8 mouse cellular contexts compared by ENCODE assay signal in the genomic region with DNA sequence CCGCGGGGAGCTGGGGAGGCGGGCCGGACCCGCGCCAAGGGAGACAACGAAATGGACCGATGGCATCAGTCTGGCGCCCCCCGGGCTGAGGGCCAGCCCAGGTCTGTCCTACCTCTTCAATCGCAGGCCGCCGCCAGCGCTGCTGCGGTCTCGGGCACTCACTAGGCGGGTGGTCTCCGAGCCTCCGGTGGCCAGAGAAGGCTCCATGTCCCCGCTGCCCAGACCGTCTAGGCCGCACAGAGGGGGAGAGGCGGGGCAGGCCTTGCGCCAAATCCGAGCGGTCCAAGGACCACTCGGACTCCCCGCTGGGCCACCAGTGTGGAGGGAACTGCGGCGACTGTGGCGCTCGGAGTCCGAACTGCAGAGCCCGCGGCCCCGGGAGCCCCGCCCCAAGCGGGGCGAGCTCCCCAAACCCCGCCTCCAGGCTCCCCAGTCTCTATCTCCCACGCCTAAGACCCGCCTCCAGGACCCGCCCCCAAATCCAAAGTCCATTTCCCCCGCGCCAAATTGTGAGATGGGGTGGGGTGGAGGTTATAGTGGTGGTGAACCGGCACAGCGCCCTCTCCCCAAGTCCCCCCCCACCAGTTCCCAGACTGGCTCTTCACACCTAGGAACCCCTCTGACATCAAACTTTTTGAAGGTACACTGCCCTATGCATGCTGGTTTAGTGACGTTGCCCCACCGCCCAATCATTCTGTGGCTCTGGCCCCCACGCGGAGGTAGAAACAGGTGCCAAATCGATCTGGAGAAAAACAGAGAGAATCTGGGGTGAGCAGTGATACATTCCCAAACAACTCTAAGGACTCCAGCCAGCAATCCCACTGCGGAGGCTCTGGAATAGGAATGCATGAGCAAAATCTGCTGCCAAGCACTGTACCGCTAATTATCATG. TPM values are rescaled to one million over a fixed set of nuclear protein-coding genes. Genes with fewer than 3 reads are reported as not detected.
DNase-seq lines count a peak whose midpoint lies in the region; ATAC-seq and TF ChIP-seq lines count a peak whose summit lies in the region.

No protein-coding gene starts in this region.

- peaks cover 95% of the 10 kb centered on the region for H3K27me3 ChIP-seq in heart, embryonic 14.5 days (ENCODE audit: control insufficient read depth, insufficient read depth, low read length)
- H3K27me3 ChIP-seq in liver, embryonic 15.5 days, result peaks cover 99% of the 10 kb centered on the region

- DNase-seq in adrenal gland, adult 18-20 months (ENCODE audit: low spot score in 2 of 2), result peak; percentile 38 to 43
- no peak for DNase-seq in adrenal gland, adult 8-10 months
- DNase-seq in brain, adult 2 months (ENCODE audit: low read depth, low spot score), result peak; percentile 67
- peak; percentile 75 for DNase-seq in kidney, postnatal 14 days
- DNase-seq in urinary bladder, postnatal 4 days (ENCODE audit: low spot score in 2 of 2), result no peak

- peaks cover 16 to 31% of the 10 kb centered on the region in 2 experiments for H3K4me1 ChIP-seq in heart, embryonic 14.5 days (ENCODE audit: control insufficient read depth in 2 of 2, insufficient read depth in 2 of 2, low read length in 2 of 2)
- peaks cover 19% of the 10 kb centered on the region for H3K4me1 ChIP-seq in liver, embryonic 15.5 days (replicated peaks)
- H3K4me1 ChIP-seq in olfactory bulb, adult 2 months (ENCODE audit: control insufficient read depth, insufficient read depth, low read length), result peaks cover 39% of the 10 kb centered on the region

- peak overlapping the region; percentile 31 to 41 for H3K4me3 ChIP-seq in heart, embryonic 14.5 days (ENCODE audit: control insufficient read depth in 1 of 2, insufficient read depth in 1 of 2, low read depth in 1 of 2, low read length in 2 of 2)
- H3K4me3 ChIP-seq in liver, embryonic 15.5 days (replicated peaks), result peak overlapping the region; percentile 44
- H3K4me3 ChIP-seq in olfactory bulb, adult 2 months (ENCODE audit: insufficient read depth, low read depth, low read length), result peak overlapping the region; percentile 36

- no peaks in the 10 kb centered on the region for H3K36me3 ChIP-seq in heart, embryonic 14.5 days (ENCODE audit: control insufficient read depth, insufficient read depth, low read length)
- H3K36me3 ChIP-seq in liver, embryonic 15.5 days (replicated peaks), result no peaks in the 10 kb centered on the region

- no peak for ATAC-seq in heart, embryonic 14.5 days (ENCODE audit: insufficient number of reproducible peaks, insufficient read depth, low FRiP score, low read depth)
- peak; percentile 42; the same call in 1 of the 2 replicates for ATAC-seq in liver, embryonic 15.5 days (ENCODE audit: insufficient read depth)

- peak overlapping the region; percentile 75 for H3K4me2 ChIP-seq in heart, embryonic 14.5 days (ENCODE audit: low read length)
- H3K4me2 ChIP-seq in liver, embryonic 15.5 days, result peak overlapping the region; percentile 65

- no peaks in the 10 kb centered on the region for H3K9me3 ChIP-seq in heart, embryonic 14.5 days (ENCODE audit: control insufficient read depth, low read length)
- H3K9me3 ChIP-seq in liver, embryonic 15.5 days (replicated peaks), result no peaks in the 10 kb centered on the region

- no peak for TF ChIP-seq CTCF in olfactory bulb, adult 2 months (IDR thresholded peaks at IDR 0.05; ENCODE audit: insufficient read depth, low read depth, low read length)

- H3K9ac ChIP-seq in heart, embryonic 14.5 days (ENCODE audit: low read length), result peak overlapping the region; percentile 21; the same call in 1 of the 2 replicates
- no peak overlapping the region; the same call in 1 of the 2 replicates for H3K9ac ChIP-seq in liver, embryonic 15.5 days

- no peak overlapping the region for H3K27ac ChIP-seq in heart, embryonic 14.5 days (replicated peaks in 1 of 2; ENCODE audit: control insufficient read depth in 1 of 2, insufficient read depth in 1 of 2, low read depth in 2 of 2, low read length in 2 of 2)
- H3K27ac ChIP-seq in liver, embryonic 15.5 days (replicated peaks), result no peak overlapping the region
- H3K27ac ChIP-seq in olfactory bulb, adult 2 months (ENCODE audit: insufficient read depth, low read depth, low read length), result no peak overlapping the region

- under 1% methylated on average over 53 of the region's 54 CpGs for WGBS in heart, embryonic 14.5 days
- 2% methylated on average over 54 of the region's 54 CpGs for WGBS in liver, embryonic 15.5 days (ENCODE audit: insufficient replicate concordance)
- WGBS in olfactory bulb, adult 2 months, result under 1% methylated on average over 54 of the region's 54 CpGs

- TF ChIP-seq POLR2A in olfactory bulb, adult 2 months (IDR thresholded peaks at IDR 0.05; ENCODE audit: insufficient read depth, low read depth, low read length), result no peak

RNA-seq across cellular contexts. Expression of a gene that starts 12.7 kb away (rescaled TPM):
- total RNA-seq in adrenal gland, adult 18-20 months (2021), result not detected
- not detected for total RNA-seq in adrenal gland, adult 8-10 months (2022)
- not detected in 2 replicates for polyA plus RNA-seq in heart, embryonic 14.5 days (2014; fragmentation: Nextera tagmentation; extraction: Ambion mirVana)
- polyA plus RNA-seq in liver, embryonic 15.5 days (2015; fragmentation: Nextera tagmentation; extraction: Ambion mirVana), result not detected in 2 replicates
- polyA plus RNA-seq in olfactory bulb, adult 2 months (2012; ENCODE audit: insufficient read depth, insufficient read length, low replicate concordance, missing spikeins), result not detected in 2 replicates

RNA-seq across cellular contexts. Expression of a gene that starts 14.6 kb away (rescaled TPM):
- not detected for total RNA-seq in adrenal gland, adult 18-20 months (2021)
- under 1 TPM in 1 of 4 experiments, not detected in 3; 0.28 TPM for total RNA-seq in adrenal gland, adult 8-10 months (2022)
- polyA plus RNA-seq in heart, embryonic 14.5 days (2014; fragmentation: Nextera tagmentation; extraction: Ambion mirVana), result 0.26 and 0.43 TPM in 2 replicates
- polyA plus RNA-seq in liver, embryonic 15.5 days (2015; fragmentation: Nextera tagmentation; extraction: Ambion mirVana), result 0.35 and 0.38 TPM in 2 replicates
- not detected in 2 replicates for polyA plus RNA-seq in olfactory bulb, adult 2 months (2012; ENCODE audit: insufficient read depth, insufficient read length, low replicate concordance, missing spikeins)

RNA-seq across cellular contexts. Expression of a gene that starts 23.1 kb away (rescaled TPM):
- total RNA-seq in adrenal gland, adult 18-20 months (2021), result under 1 TPM in 1 of 2 experiments, not detected in 1; 0.35 TPM
- not detected for total RNA-seq in adrenal gland, adult 8-10 months (2022)
- 7.0 and 9.3 TPM in 2 replicates for polyA plus RNA-seq in heart, embryonic 14.5 days (2014; fragmentation: Nextera tagmentation; extraction: Ambion mirVana)
- polyA plus RNA-seq in liver, embryonic 15.5 days (2015; fragmentation: Nextera tagmentation; extraction: Ambion mirVana), result 0.52 and 1.0 TPM in 2 replicates
- polyA plus RNA-seq in olfactory bulb, adult 2 months (2012; ENCODE audit: insufficient read depth, insufficient read length, low replicate concordance, missing spikeins), result not detected in 2 replicates

RNA-seq across cellular contexts. Expression of a gene that starts 38.8 kb away (rescaled TPM):
- 10 to 100 TPM; 17.5 to 25.4 TPM for total RNA-seq in adrenal gland, adult 18-20 months (2021)
- total RNA-seq in adrenal gland, adult 8-10 months (2022), result 10 to 100 TPM; 23.1 to 52.0 (median 33.6) TPM
- polyA plus RNA-seq in heart, embryonic 14.5 days (2014; fragmentation: Nextera tagmentation; extraction: Ambion mirVana), result 13.3 and 14.3 TPM in 2 replicates
- polyA plus RNA-seq in liver, embryonic 15.5 days (2015; fragmentation: Nextera tagmentation; extraction: Ambion mirVana), result 14.1 and 14.6 TPM in 2 replicates
- polyA plus RNA-seq in olfactory bulb, adult 2 months (2012; ENCODE audit: insufficient read depth, insufficient read length, low replicate concordance, missing spikeins), result not detected in 2 replicates

RNA-seq across cellular contexts. Expression of a gene that starts 44.7 kb away (rescaled TPM):
- total RNA-seq in adrenal gland, adult 18-20 months (2021), result 10 to 100 TPM; 31.6 to 33.1 TPM
- 10 to 100 TPM; 33.5 to 46.4 (median 38.1) TPM for total RNA-seq in adrenal gland, adult 8-10 months (2022)
- polyA plus RNA-seq in heart, embryonic 14.5 days (2014; fragmentation: Nextera tagmentation; extraction: Ambion mirVana), result 6.5 and 7.2 TPM in 2 replicates
- polyA plus RNA-seq in liver, embryonic 15.5 days (2015; fragmentation: Nextera tagmentation; extraction: Ambion mirVana), result 3.1 and 3.7 TPM in 2 replicates
- polyA plus RNA-seq in olfactory bulb, adult 2 months (2012; ENCODE audit: insufficient read depth, insufficient read length, low replicate concordance, missing spikeins), result not detected in 2 replicates

Comparison
In these comparisons a context has a peak if more than half of its experiments do, and no peak if none do; other contexts are left out.
1. DNase-seq: peak in adrenal gland, adult 18-20 months (2 of 2), brain, adult 2 months (single experiment) and kidney, postnatal 14 days (single experiment); none in adrenal gland, adult 8-10 months (single experiment) and urinary bladder, postnatal 4 days (0 of 2).
2. Peak in every context shown above with its lines, with median percentiles within 50 percentile points of each other: H3K4me3 ChIP-seq.